In the genomic region with DNA sequence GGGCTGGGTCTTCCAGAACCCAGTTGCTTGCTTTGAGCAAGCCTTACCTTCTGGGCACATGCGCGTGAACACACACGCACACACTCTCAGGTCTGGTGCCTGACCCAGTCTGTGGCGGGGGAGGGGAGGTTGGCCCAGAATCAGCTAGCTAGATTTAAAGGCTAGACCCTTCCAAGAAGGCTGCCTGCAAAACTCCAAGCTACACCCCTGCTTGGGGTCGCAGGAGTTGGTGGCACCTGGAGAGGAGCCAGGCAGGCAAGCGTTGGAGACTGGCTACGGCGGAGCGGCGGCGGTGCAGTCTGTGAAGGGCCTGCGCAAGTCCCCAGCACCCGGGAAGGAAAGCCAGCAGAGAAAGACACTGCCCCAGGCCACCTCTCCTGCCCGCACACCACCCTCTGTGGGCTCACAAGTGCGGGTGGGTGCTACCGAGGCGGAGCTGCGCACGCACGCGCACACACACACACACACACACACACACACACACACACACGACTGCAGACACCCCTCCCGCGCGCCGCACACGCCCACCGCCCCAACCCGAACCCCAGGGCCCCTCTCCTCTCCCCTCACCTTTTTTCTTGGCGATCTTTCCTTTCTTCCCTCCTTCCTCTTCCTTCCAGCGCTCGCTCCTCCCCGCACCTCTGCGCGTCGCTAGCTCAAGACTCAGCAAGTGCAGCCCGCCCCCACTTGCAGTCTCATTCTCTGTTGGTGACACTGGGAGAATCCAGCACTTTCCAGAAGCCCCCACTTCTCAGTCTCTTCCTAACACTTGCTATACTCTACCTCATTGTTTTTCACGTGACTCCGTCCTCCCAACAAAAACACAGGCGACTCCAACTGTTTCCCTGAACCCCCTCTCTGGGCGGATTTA, we compare ENCODE assay signal across 8 mouse cellular contexts. TPM values are rescaled to one million over a fixed set of nuclear protein-coding genes. Genes with fewer than 3 reads are reported as not detected.
DNase-seq lines count a peak whose midpoint lies in the region; ATAC-seq and TF ChIP-seq lines count a peak whose summit lies in the region.

No protein-coding gene starts in this region.

- TF ChIP-seq CTCF in hindbrain, postnatal 0 days (IDR thresholded peaks at IDR 0.05; ENCODE audit: low read depth), result no peak

- H3K9me3 ChIP-seq in hindbrain, postnatal 0 days (ENCODE audit: low read length), result no peaks in the 10 kb centered on the region
- no peaks in the 10 kb centered on the region for H3K9me3 ChIP-seq in limb, embryonic 13.5 days
- no peaks in the 10 kb centered on the region for H3K9me3 ChIP-seq in midbrain, embryonic 14.5 days (ENCODE audit: control insufficient read depth, low read length)

- peak overlapping the region; percentile 68 for H3K9ac ChIP-seq in hindbrain, postnatal 0 days (replicated peaks; ENCODE audit: low read length)
- H3K9ac ChIP-seq in limb, embryonic 13.5 days, result peak overlapping the region; percentile 73
- peak overlapping the region; percentile 67 for H3K9ac ChIP-seq in midbrain, embryonic 14.5 days (replicated peaks; ENCODE audit: low read length)

- H3K4me2 ChIP-seq in hindbrain, postnatal 0 days (ENCODE audit: low read depth, low read length), result peak overlapping the region; percentile 67
- H3K4me2 ChIP-seq in limb, embryonic 13.5 days (replicated peaks), result peak overlapping the region; percentile 87
- peak overlapping the region; percentile 69 for H3K4me2 ChIP-seq in midbrain, embryonic 14.5 days (ENCODE audit: low read length)

- peak; percentile 75 for ATAC-seq in hindbrain, postnatal 0 days
- peak; percentile 50; the same call in 1 of the 2 replicates for ATAC-seq in limb, embryonic 13.5 days (ENCODE audit: low FRiP score, low read depth)
- ATAC-seq in midbrain, embryonic 14.5 days (ENCODE audit: low FRiP score, low TSS enrichment), result peak; percentile 72

- H3K4me1 ChIP-seq in hindbrain, postnatal 0 days (ENCODE audit: insufficient read depth, low read length), result no peaks in the 10 kb centered on the region
- peaks cover 18% of the 10 kb centered on the region for H3K4me1 ChIP-seq in limb, embryonic 13.5 days
- no peaks in the 10 kb centered on the region; the same call in 1 of the 2 replicates for H3K4me1 ChIP-seq in midbrain, embryonic 14.5 days (ENCODE audit: control insufficient read depth, insufficient read depth, low read length)

- H3K36me3 ChIP-seq in hindbrain, postnatal 0 days (ENCODE audit: insufficient read depth, low read length), result no peaks in the 10 kb centered on the region
- no peaks in the 10 kb centered on the region for H3K36me3 ChIP-seq in limb, embryonic 13.5 days
- H3K36me3 ChIP-seq in midbrain, embryonic 14.5 days (ENCODE audit: control insufficient read depth, insufficient read depth, low read length), result no peaks in the 10 kb centered on the region

- peak overlapping the region; percentile 65 for H3K4me3 ChIP-seq in hindbrain, postnatal 0 days (ENCODE audit: low read length)
- peak overlapping the region; percentile 59 for H3K4me3 ChIP-seq in limb, embryonic 13.5 days
- H3K4me3 ChIP-seq in midbrain, embryonic 14.5 days (replicated peaks; ENCODE audit: low read depth, low read length), result peak overlapping the region; percentile 53

- no peaks in the 10 kb centered on the region for H3K27me3 ChIP-seq in hindbrain, postnatal 0 days (ENCODE audit: insufficient read depth, low read length)
- peaks cover 4% of the 10 kb centered on the region; the same call in 1 of the 2 replicates for H3K27me3 ChIP-seq in limb, embryonic 13.5 days
- no peaks in the 10 kb centered on the region for H3K27me3 ChIP-seq in midbrain, embryonic 14.5 days (ENCODE audit: control insufficient read depth, insufficient read depth, low read length)

- peak overlapping the region; percentile 60 for H3K27ac ChIP-seq in hindbrain, postnatal 0 days
- no peak overlapping the region for H3K27ac ChIP-seq in limb, embryonic 13.5 days
- H3K27ac ChIP-seq in midbrain, embryonic 14.5 days (replicated peaks; ENCODE audit: low read depth, low read length), result peak overlapping the region; percentile 80

- WGBS in hindbrain, postnatal 0 days, result 2% methylated on average over 28 of the region's 41 CpGs
- WGBS in limb, embryonic 13.5 days, result 3% methylated on average over 36 of the region's 41 CpGs
- WGBS in midbrain, embryonic 14.5 days, result 1% methylated on average over 41 of the region's 41 CpGs

- DNase-seq in layer of hippocampus, adult 11-12 months (ENCODE audit: low spot score), result peak; percentile 49
- no peak for DNase-seq in layer of hippocampus, adult 9-10 months (ENCODE audit: low spot score)
- DNase-seq in cerebellum, adult 9-11 months, result peak; percentile 43
- DNase-seq in frontal cortex, postnatal 14 days (ENCODE audit: low spot score in 2 of 2), result peak; percentile 35 to 42
- DNase-seq in hindbrain, postnatal 0 days (ENCODE audit: low spot score), result peak; percentile 66
- peak; percentile 75 for DNase-seq in midbrain, embryonic 14.5 days
- DNase-seq in thymus, postnatal 0 days (ENCODE audit: low spot score), result peak; percentile 35

RNA-seq across cellular contexts. Expression of gene Ociad2, which starts 2.6 kb away (rescaled TPM):
- 7.2 and 15.7 TPM in 2 replicates for total RNA-seq in hindbrain, postnatal 0 days (2014; rRNA removed)
- polyA plus RNA-seq in hindbrain, postnatal 0 days (2015; fragmentation: Nextera tagmentation; extraction: Ambion mirVana), result 28.8 and 31.3 TPM in 2 replicates
- polyA plus RNA-seq in limb, embryonic 13.5 days (2015; fragmentation: Nextera tagmentation; extraction: Ambion mirVana), result 9.9 and 10.5 TPM in 2 replicates
- polyA plus RNA-seq in midbrain, embryonic 14.5 days (2014; fragmentation: Nextera tagmentation; extraction: Ambion mirVana), result 18.3 and 19.4 TPM in 2 replicates
- polyA plus RNA-seq in thymus, postnatal 0 days (2015; fragmentation: Nextera tagmentation; extraction: Ambion mirVana), result 55.6 and 57.7 TPM in 2 replicates

RNA-seq across cellular contexts. Expression of gene Ociad1, which starts 45.6 kb away (rescaled TPM):
- 138 and 140 TPM in 2 replicates for total RNA-seq in hindbrain, postnatal 0 days (2014; rRNA removed)
- polyA plus RNA-seq in hindbrain, postnatal 0 days (2015; fragmentation: Nextera tagmentation; extraction: Ambion mirVana), result 386 and 401 TPM in 2 replicates
- 229 and 236 TPM in 2 replicates for polyA plus RNA-seq in limb, embryonic 13.5 days (2015; fragmentation: Nextera tagmentation; extraction: Ambion mirVana)
- 207 and 269 TPM in 2 replicates for polyA plus RNA-seq in midbrain, embryonic 14.5 days (2014; fragmentation: Nextera tagmentation; extraction: Ambion mirVana)
- 216 and 233 TPM in 2 replicates for polyA plus RNA-seq in thymus, postnatal 0 days (2015; fragmentation: Nextera tagmentation; extraction: Ambion mirVana)
